Mouse (Mus musculus): ENCODE data around the gene Ttc39a.

DNA sequence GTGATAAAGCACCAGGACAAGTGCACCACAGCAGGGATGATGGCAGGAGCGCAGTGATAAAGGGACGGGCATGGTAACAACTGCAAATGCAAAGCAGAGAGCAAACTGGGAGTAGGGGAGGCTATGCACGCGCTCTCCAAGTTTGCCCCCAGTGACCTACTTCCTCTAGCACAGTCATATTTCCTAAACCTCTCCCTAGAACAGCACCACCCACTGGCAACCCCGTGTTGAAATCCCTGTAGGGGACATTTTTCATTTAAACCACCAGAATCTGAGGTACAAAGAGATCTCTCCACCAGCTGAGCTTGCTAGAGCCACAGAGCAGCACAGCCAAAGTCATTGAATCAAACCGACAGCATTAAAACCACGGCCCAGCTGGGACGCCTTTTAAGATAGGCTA, 32.7 kb downstream of the Ttc39a start:
- TF ChIP-seq CTCF (IDR thresholded peaks at IDR 0.05; ENCODE audit: borderline replicate concordance, insufficient read depth, low read depth, low read length) (no peak), POLR2A (IDR thresholded peaks at IDR 0.05; ENCODE audit: borderline replicate concordance, insufficient read depth, low read length) (no peak)

Measured in cerebellum, adult 2 months (tissue).